Comparison of ENCODE assay signal across 10 mouse cellular contexts in the genomic region with DNA sequence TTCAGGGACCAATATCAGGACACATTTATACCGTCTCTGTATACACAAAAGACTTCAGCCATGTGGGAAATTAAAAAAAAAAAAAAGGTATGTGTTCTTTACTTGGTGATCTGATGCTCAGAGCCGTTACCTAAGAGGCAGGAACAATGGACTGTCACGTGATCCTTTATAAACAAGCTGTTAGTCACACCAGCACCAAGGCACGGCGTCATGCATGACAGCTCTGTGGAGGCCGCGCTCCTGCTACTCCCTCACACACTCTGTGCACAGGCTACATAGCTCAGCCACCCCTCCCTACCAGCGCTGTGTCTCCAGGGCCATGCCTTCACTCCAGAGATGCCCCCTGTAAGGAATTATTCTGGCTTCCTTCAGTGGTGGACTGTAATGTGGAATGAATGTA. TPM values are rescaled to one million over a fixed set of nuclear protein-coding genes. Genes with fewer than 3 reads are reported as not detected.
DNase-seq lines count a peak whose midpoint lies in the region; ATAC-seq lines count a peak whose summit lies in the region.
"Had no signal": no experiment of that assay in that cellular context is flagged by ENCODE, and none has a peak within 500 bp of the region (broad histone marks: within the 10 kb centered on the region; RNA-seq: fewer than 3 reads in every experiment).

No protein-coding gene starts in this region.

- no peaks in the 10 kb centered on the region for H3K27me3 ChIP-seq in neural tube, embryonic 11.5 days (ENCODE audit: control insufficient read depth, insufficient read depth, low read length)
- no peaks in the 10 kb centered on the region for H3K27me3 ChIP-seq in forebrain, embryonic 16.5 days (replicated peaks; ENCODE audit: control insufficient read depth, insufficient read depth, low read length)
- H3K27me3 ChIP-seq in stomach, embryonic 15.5 days (replicated peaks) = no peaks in the 10 kb centered on the region

- H3K36me3 ChIP-seq in neural tube, embryonic 11.5 days (ENCODE audit: control insufficient read depth, insufficient read depth, low read length) = no peaks in the 10 kb centered on the region
- no peaks in the 10 kb centered on the region for H3K36me3 ChIP-seq in forebrain, embryonic 16.5 days (ENCODE audit: control insufficient read depth, insufficient read depth)
- no peaks in the 10 kb centered on the region for H3K36me3 ChIP-seq in stomach, embryonic 15.5 days

- no peak overlapping the region for H3K4me3 ChIP-seq in neural tube, embryonic 11.5 days (ENCODE audit: low read depth, low read length)
- no peak overlapping the region for H3K4me3 ChIP-seq in forebrain, embryonic 16.5 days (replicated peaks; ENCODE audit: low read length)
- no peak overlapping the region for H3K4me3 ChIP-seq in stomach, embryonic 15.5 days (replicated peaks)
- H3K4me3 ChIP-seq: erythroblast, embryonic 14.5 days had no signal

- H3K9ac ChIP-seq in neural tube, embryonic 11.5 days (ENCODE audit: low read length) = no peak overlapping the region
- H3K9ac ChIP-seq in forebrain, embryonic 16.5 days (replicated peaks; ENCODE audit: low read depth, low read length) = 0 out of 2 replicates have a peak overlapping the region, but pooled peaks have one; percentile 19
- H3K9ac ChIP-seq in stomach, embryonic 15.5 days = no peak overlapping the region
- H3K9ac ChIP-seq: liver, embryonic 14.5 days had no signal

- peaks cover 22% of the 10 kb centered on the region for H3K4me1 ChIP-seq in neural tube, embryonic 11.5 days (ENCODE audit: control insufficient read depth, insufficient read depth, low read length)
- H3K4me1 ChIP-seq in forebrain, embryonic 16.5 days (replicated peaks; ENCODE audit: control insufficient read depth, insufficient read depth, low read length) = peaks cover 23% of the 10 kb centered on the region
- peaks cover 6% of the 10 kb centered on the region; the same call in 1 of the 2 replicates for H3K4me1 ChIP-seq in stomach, embryonic 15.5 days

- ATAC-seq in neural tube, embryonic 11.5 days (ENCODE audit: insufficient read depth, low FRiP score, low TSS enrichment) = peak; percentile 54; the same call in 1 of the 2 replicates
- peak; percentile 49 for ATAC-seq in forebrain, embryonic 16.5 days
- peak; percentile 63; the same call in 1 of the 2 replicates for ATAC-seq in stomach, embryonic 15.5 days (ENCODE audit: insufficient read depth, low FRiP score, low read depth)
- ATAC-seq in megakaryocyte-erythroid progenitor cell, adult 5-6 weeks (replicated peaks; ENCODE audit: low FRiP score, low TSS enrichment, poor library complexity, severe bottlenecking) = no peak

- no peaks in the 10 kb centered on the region for H3K9me3 ChIP-seq in neural tube, embryonic 11.5 days (ENCODE audit: control insufficient read depth, low read length)
- no peaks in the 10 kb centered on the region for H3K9me3 ChIP-seq in forebrain, embryonic 16.5 days (ENCODE audit: control insufficient read depth, low read length)
- no peaks in the 10 kb centered on the region for H3K9me3 ChIP-seq in stomach, embryonic 15.5 days

- intact Hi-C loops in left cerebral cortex, postnatal 25 days (cut with DNase I) = no loop called here

- peak overlapping the region; percentile 34; the same call in 1 of the 2 replicates for H3K27ac ChIP-seq in neural tube, embryonic 11.5 days (ENCODE audit: low read depth, low read length)
- H3K27ac ChIP-seq in forebrain, embryonic 16.5 days (ENCODE audit: low read length) = no peak overlapping the region
- peak overlapping the region; percentile 40; the same call in 1 of the 2 replicates for H3K27ac ChIP-seq in stomach, embryonic 15.5 days
- H3K27ac ChIP-seq: liver, embryonic 14.5 days had no signal

- peak; percentile 40 for DNase-seq in neural tube, embryonic 11.5 days (ENCODE audit: low spot score)
- no peak for DNase-seq in neural tube, embryonic 10.5 days (ENCODE audit: extremely low spot score, low spot score)
- DNase-seq in kidney, postnatal 36 days = peak; percentile 23 to 39
- no peak for DNase-seq in left cerebral cortex, postnatal 25 days (ENCODE audit: low spot score in 2 of 2)
- DNase-seq in adrenal gland, postnatal 14 days = no peak

- no peak overlapping the region for H3K4me2 ChIP-seq in neural tube, embryonic 11.5 days (ENCODE audit: low read depth)
- H3K4me2 ChIP-seq in forebrain, embryonic 16.5 days (ENCODE audit: low read length) = no peak overlapping the region
- peak overlapping the region; percentile 16; the same call in 1 of the 2 replicates for H3K4me2 ChIP-seq in stomach, embryonic 15.5 days

- 40% methylated on average over 8 of the region's 8 CpGs for WGBS in neural tube, embryonic 11.5 days
- 33% methylated on average over 8 of the region's 8 CpGs for WGBS in forebrain, embryonic 16.5 days
- WGBS in stomach, embryonic 15.5 days = 26% methylated on average over 8 of the region's 8 CpGs

RNA-seq across cellular contexts. Expression of a gene that starts 34.7 kb away (rescaled TPM):
- 28.1 and 31.3 TPM in 2 replicates for polyA plus RNA-seq in neural tube, embryonic 11.5 days (2014; fragmentation: Nextera tagmentation; extraction: Ambion mirVana)
- 37.0 and 40.1 TPM in 2 replicates for polyA plus RNA-seq in forebrain, embryonic 16.5 days (2015; fragmentation: Nextera tagmentation; extraction: Ambion mirVana)
- polyA plus RNA-seq in stomach, embryonic 15.5 days (2015; fragmentation: Nextera tagmentation; extraction: Ambion mirVana) = 4.5 and 5.4 TPM in 2 replicates
- 10 to 100 TPM; 43.3 to 51.8 TPM for total RNA-seq in left cerebral cortex, postnatal 25 days (2021)
- total RNA-seq in adrenal gland, postnatal 14 days (2021) = 3.0 and 5.4 TPM in 2 replicates
- total RNA-seq in megakaryocyte-erythroid progenitor cell, adult 5-6 weeks (2014; fragmentation: Nextera tagmentation) = 4.2 and 9.0 TPM in 2 replicates
- 1.3 and 3.1 TPM in 2 replicates for total RNA-seq in megakaryocyte-erythroid progenitor cell, adult 5-6 weeks (2017)

Comparison
In these comparisons a context has a peak if more than half of its experiments do, and no peak if none do; other contexts are left out.
1. DNase-seq: peak in neural tube, embryonic 11.5 days (single experiment) and kidney, postnatal 36 days (2 of 2); none in neural tube, embryonic 10.5 days (single experiment), left cerebral cortex, postnatal 25 days (0 of 2) and adrenal gland, postnatal 14 days (single experiment).